Mouse (Mus musculus) brain, embryonic 14.5 days (tissue): ENCODE data around the gene Itga9.

Experiments used
- CTCF ChIP-seq: fragments of 200-500 bp; IDR thresholded peaks from 2 replicates; pipeline ENCODE4 v1.5.1; 2012; ENCODE audit warnings: inconsistent platforms, mild to moderate bottlenecking, moderate library complexity, borderline replicate concordance; ENCODE audit not compliant: insufficient read depth, insufficient read length; ENCODE audit errors: extremely low read depth
- POLR2A ChIP-seq: fragments of 200-500 bp; IDR thresholded peaks from 2 replicates; pipeline ENCODE4 v1.6.1; 2012; ENCODE audit warnings: mild to moderate bottlenecking, inconsistent platforms, borderline replicate concordance; ENCODE audit not compliant: poor library complexity, insufficient read depth, insufficient read length, severe bottlenecking; ENCODE audit errors: extremely low read depth

- TF ChIP-seq CTCF, result no peak
- no peak for TF ChIP-seq POLR2A
Observed at GRCm38 (mm10) chr9:118563356-118563755, 43.1 kb upstream of the Itga9 start.
